Mouse (Mus musculus) megakaryocyte, adult 5-6 weeks (primary cell): ENCODE measurements around the gene Smap2. TPM values are rescaled to one million over a fixed set of nuclear protein-coding genes. Genes with fewer than 3 reads are reported as not detected.
A peak's percentile ranks its signal among the peaks of the same experiment; 100 is the strongest.

Experiments
- ATAC-seq: 2 replicates; pipeline ENCODE4 v1.8.0; 2016; ENCODE audit warnings: mild to moderate bottlenecking, inconsistent platforms; ENCODE audit not compliant: poor library complexity, severe bottlenecking
- total RNA-seq, 2 experiments: library from RNA; stranded (forward) in 1 of 2; stranded (reverse) in 1 of 2; fragments of 153-499, 151-499 nt in 1 of 2; fragments of 221-1000, 200-1000 nt in 1 of 2; gene quantifications; 2 replicates each; pipeline versions ENCODE4 v1.2.3 to v1.2.4; 2015 to 2017

Gene Smap2
- total RNA-seq, 2 experiments from 2014 or later = 37.2 to 95.9 TPM

DNA sequence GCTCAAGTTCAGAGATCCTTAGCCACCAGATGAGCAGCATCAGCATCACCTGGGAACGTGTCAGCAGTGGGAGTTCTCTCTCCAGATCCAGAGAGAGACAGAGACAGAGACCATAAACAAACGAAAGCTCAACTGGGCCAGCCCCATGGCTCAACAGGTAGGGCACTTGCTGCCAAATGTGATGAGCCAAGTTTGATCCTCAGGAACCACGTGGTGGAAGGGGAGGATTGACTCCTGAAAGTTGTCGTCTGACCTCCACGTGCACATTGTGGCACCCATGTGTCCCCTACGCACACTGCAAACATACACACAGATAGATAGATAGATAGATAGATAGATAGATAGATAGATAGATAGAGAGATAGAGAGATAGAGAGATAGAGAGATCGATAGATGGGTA is 6.4 kb upstream of the Smap2 start:
- ATAC-seq = no peak

DNA sequence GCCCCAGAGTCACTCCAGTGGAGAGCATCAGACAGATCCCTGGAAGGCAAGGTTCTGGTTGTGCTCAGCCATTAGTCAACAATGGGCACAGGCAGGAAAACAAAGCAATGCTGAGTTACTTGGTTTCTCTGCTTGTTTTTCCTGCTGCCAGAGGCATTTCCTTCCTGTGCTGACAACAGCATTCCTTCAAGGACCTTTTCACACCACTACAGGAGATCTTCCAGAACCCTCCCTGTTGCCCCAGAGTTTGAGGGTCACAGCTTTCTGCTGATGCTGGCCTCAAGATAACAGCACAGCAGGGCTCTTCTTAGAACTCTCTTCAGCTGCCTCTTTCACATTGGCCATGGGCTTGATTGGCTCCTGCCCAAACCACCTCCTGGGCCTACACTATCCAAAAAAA is 4.9 kb upstream of the Smap2 start:
- no peak for ATAC-seq

DNA sequence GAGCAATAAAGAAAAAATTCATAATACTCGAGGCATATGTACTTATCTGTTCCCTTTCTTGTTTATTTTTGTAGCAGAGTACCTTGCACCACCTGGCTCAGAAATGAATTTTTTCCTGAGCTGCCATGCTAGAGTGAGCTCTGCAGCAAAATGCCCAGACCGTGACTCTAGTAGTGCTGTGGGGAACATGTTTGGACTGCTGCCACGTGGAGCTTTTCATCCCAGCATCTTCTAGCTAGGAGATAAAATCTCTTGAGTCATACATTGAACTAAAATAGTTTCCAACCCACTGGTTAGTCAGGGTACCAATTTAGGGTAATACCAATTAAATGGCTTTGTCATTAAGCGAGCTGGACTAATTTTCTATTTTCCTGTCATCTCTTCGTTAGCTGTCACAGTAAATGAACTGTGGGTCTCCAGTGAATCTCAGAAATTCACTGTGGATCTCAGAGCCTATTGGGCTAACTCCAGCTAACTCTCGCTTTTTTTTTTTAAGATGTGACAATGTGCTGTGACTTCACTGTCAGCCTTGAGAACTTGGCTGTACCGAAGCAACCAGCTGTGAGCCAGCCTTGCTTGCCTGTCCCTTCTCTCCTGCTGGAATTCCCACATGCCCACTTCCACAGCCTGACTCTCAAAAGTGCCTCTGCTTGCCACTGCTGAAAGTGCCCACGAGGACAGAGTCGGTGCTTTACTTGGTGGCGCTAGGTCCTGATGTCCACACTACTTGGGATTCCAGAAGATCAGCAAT is 3.2 kb upstream of the Smap2 start:
- no peak for ATAC-seq

DNA sequence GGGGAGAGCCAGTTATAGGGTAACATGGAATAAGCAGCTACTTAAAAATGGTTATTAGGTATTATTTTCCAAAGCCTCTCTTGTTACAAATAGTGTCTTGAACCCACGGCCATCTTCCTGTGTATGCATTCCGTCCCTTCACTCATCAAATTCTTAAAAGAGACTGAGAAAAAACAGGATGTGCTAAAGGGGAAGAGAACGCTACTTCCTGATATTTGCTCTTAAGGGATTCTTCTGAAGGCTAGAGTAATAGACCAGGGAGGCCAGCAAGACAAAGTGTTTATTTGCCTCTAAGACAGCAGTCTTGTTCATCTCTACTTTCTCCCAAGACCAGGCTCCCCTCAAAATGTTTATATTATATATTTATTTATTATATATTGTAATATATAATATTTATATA is 1.2 kb upstream of the Smap2 start:
- no peak for ATAC-seq

DNA sequence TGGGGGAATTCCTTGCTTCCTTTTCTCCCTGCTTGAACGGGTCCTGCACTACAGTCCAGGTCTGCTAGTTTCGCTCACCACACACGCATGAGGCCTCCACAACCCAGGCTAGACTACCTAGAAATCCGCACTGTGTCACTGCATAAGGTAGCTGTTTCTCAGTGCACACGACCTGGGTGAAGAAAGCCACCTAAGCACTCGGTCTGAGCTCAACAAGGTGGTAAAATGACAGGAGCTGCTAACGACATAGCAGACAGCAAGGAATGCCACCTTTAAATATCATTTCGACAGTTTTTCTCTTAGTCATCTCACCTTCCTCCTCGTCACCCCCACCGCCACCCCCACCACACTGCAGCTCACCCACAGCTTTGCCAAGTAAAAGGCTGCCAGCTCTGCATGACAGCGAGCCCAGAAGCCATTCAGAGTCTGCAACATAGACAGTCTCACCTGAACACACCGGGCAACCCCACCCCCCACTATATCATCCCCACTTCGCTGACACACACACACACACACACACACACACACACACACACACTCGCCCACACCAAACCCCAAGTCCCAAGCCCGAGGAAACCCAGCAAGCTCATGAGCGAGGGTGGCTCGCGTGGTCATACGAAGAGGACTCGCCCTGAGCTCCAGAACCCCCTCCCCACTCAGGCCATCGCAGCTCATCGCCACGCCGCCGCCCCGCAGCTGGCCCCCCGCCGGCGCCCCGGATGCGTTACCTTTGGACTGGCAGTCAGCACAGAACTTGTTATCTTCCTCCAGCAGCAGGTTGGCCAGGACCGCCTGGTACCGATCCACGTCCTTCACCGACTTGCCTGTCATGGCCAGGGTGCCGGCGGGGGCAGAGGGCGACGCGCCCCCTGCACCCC is 787 bp downstream of the Smap2 start:
- ATAC-seq = peak; percentile 31

DNA sequence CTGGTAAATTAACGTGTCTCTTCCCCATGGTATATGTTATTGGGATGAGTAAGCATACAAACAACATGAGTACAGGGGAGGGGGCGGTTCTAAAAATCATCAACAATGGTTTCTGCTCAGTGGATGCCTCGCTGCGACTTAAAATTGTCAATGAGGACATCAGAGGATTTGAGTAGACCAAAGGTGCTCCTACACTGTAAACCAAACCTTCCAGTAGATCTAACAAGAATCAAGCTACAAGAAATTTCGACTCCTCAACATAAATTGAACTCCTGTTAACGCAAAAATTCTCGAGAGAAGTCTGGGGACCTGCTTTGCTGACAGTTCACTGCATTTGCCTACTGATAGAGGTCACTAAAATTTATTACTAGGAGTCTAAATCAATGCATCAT is 1.8 kb downstream of the Smap2 start:
- ATAC-seq = no peak

DNA sequence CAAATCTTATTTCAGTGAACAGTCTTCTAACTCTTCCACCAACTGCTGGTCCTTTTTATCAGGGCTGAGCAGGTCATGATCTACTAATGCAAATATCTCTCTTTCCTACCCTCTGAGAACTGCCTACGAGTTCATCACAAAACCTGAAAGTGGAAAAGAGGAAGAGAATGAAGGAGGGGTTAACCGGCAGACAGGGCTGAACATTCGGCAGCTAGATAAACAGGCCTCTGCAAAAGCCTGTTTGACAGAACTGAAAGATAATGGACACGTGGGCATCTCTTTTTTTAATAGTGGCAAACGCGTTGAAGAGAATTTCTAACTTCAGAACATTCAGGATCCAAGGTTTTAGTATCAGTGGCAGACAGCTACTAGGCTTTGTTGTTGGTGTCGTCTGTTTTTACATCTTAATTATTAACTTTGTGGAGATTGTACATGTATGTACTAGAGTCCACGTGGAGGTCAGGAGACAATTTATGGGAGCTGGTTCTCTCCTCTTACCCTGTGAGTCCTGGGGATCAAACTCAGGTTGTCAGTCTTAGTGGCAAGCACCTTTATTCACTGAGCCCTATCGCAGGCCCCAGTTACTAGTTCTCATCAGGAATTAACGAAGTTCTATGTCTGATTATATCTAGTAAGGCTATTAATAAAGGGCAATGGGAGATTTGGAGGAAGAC is 2.3 kb downstream of the Smap2 start:
- ATAC-seq = peak; percentile 54

DNA sequence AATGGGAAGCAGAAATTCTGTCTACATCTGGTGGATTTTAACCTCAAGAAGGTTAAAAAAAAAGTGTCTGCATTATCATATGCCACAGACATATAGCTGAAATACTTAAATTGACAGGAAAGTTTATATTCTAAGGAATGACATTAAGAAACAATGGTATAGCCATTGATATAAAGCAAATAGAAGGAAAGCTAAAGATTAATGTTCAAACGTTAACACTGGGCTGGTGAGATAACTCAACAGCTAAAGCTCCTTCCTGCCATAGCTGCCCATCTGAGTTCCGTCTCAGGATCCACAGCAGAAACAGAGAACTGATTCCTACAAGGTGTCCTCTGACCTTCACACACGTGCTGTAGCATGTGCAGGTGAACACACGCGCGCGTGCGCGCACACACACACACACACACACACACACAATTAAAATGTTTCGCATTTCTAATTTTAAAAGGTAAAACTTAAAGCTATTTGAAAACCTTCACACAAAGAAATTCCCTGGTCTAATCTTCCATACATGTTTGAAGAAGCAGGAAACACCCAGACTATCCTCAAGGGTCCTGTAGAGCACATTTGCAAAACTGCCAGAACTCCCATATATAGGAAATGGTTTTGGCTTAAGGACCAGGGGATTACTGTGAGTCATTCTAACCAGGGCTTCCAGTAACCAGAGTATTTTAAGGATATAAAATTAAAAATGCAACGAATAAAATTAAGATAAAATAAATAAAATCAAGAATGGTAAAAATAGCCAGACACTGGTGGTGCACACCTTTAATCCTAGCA is 6.1 kb downstream of the Smap2 start:
- no peak for ATAC-seq

DNA sequence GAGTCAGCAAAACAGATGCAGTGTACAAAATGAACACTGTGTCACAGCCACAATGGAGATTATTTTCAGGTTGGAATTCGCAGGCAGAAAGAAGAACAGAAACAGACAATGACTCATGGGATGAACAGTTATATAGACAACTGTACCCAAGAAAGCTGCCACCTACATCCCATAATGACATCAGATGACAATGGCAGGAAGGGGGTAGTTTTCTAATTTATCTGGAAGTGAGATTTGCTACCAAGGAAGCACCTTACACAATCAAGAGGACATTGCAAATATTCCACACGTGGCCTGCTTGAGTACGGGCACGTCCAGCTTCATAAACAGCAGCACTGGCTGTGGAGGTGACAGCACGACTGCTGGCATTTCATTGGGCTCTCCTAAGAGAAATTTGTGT is 7.9 kb downstream of the Smap2 start:
- peak; percentile 61 for ATAC-seq

DNA sequence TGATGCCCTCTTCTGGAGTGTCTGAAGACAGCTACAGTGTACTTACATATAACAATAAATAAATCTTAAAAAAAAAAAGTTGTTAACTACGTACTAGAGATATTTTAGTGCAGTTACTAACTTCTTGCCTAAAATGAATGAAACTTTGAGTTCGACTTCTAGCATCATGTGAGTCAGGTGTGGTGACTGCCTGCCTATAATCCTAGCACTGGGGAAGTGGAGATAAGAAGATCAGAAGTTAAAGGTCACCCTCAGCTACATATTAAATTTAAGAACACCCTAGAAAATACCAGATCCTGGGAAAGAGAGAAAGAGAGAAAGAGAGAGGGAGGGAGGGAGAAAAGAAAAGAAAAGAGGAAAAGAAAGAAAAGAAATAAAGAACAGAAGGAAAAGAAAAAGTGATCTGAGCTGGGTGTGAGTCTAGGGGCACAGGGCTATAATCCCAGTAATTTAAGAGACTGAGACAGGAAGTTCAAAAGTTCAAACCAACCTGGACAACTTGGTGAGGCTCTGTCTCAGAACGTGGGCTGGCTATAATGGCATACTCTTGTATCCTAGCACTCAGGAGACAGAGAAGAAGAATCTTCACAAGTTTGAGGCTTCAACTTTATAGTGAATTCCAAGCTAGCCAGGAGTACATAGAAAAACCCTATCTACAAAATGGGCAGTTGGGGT is 8.8 kb downstream of the Smap2 start:
- no peak for ATAC-seq

DNA sequence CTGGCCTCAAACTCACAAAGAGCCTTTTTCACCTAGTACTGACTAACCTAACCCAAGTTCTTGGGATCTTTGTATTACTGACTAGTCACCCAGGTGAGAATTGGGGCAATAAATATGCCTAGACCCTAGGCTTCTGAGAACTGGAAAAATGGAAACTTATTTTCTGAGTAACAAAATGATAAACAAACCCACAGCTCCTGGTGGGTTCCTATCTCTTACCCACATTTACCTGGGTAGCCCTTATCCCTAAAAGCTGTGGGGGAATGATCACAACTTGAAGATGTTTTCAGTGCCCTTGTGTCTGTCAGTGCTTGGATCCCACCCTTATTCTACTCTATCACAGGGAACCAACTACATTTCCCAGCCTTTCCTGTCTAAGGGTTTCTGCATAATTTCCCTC is 10.0 kb downstream of the Smap2 start:
- no peak for ATAC-seq

DNA sequence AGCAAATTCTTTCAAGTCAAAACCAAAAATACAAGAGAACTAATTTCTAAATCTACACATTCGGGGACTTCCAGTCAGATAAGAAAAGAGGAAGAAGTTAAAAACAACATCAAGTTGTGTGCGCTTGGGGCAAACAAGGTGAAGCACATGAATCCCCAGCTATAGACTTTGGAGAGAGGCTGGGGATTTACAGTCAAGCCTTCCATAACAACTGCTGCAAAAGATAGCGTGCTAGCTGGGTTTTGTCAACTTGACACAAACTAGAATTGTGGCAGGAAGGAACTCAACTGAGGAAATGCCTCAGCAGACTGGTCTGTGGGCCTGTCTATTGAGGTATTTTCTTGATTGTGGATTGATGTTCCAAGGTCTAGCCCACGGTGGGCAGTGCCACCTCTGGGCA is 12.4 kb downstream of the Smap2 start:
- ATAC-seq = peak; percentile 29; the same call in 1 of the 2 replicates

DNA sequence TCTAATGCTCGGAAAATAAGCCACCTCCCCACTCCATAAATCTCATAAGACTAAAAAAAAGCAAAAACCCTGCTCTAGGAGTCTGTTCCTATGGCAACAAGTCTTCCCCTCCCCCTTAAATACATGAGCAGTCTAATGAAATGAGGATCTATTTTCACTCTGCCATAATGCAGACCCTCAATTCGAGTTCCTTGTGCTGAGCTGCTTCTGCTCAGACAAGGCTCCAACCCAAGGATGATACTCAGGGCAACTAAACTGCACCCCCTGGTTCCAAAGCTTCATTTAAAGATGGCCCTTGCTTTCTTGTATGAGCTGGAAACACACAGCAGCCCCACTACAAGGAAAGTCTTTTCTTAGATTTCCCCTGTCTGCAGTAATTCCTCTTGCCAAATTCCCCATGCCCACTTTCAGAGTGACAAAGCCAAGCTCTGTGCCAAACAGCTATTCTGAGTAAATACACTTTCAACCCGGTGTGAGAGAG is 13.4 kb downstream of the Smap2 start:
- no peak for ATAC-seq

DNA sequence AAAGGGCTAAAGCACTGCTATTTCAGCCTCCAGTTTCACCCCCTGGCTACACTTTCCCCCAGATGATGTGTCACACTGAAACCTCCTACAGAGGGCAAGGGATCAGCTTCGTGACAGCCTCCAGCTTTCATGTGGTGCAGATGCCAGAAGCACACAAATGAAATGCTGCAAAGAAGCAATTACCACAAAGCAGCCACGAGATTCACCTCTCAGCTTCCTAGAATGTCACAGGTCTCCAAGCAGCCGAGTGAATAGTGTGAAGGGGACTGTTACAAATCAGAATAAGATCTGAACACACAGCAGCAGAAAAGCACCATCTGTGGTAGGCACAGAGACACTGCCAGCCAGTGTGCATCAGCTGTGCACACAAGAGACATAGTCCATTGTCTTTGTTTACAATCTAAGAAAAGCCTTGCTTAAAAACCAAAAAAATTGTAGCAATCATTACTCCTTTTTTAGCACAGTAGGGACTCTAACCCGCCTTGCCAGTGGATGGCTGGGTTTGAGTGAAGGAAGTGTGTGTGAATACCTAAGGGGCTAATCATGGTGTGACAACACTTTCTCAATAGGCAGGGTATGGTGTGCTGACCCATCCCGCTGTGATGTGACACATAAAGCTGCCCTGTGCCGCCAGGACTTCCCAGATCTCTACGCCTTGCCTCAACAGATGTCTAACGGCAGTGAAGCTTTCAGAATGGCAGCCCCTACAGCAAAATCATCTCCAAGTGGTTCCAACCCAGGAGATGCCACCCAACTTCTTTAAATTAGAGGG is 14.5 kb downstream of the Smap2 start:
- peak; percentile 44 for ATAC-seq

DNA sequence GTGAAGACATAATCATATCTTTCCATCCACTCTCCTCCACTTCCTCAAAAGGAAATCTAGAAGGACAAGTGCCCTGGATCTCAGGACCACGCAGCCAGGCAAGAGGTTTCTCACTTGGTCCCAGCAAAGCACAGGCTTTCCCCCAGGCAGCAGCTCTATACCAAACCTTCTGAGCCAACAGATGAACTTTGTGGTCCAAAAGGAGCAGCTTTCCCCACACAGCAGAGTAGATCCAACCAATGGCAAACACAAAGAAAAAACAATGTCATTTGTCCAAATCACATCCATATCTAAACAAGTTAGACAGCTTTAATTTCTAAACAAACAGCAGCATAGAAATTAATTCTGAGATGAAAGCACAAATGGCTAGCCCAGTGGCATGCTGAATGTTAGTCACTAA is 15.4 kb downstream of the Smap2 start:
- no peak for ATAC-seq

DNA sequence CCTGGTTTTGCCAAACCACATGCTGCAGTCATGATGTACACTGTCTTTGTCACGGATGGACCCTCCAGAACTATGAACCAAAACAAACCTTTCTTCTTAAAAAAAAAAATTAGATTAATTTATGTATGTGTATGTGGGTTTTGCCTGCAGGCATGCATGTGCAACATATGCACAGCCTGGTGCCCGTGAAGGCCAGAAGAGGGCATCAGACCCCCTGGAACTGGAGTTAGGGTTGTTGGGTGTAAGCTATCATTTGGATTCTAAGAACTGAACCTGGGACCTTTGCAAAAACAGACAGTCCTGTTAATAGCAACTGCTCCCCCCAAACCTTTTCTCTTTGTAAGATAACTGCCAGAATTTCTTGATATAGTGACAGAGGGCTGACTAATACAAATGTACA is 16.0 kb downstream of the Smap2 start:
- ATAC-seq = no peak

DNA sequence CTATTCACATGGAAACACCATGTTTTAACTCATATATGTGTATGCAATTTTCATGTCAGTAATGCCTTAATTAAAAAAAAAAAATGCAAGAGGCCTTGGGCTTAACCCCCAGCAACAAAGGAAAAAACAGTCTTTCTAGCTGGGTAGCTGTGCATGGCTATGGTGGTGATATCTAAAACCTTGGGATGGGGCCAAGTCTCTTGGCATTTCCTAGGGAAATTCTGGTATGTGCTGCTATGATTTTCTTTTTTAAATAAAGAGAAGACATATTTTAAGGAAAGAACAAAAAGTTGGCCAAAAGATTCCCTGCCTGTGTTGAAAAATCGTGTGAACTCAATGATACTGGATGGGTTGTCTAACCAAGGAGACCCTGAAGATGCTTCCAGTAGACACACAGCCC is 21.1 kb downstream of the Smap2 start:
- ATAC-seq = no peak

DNA sequence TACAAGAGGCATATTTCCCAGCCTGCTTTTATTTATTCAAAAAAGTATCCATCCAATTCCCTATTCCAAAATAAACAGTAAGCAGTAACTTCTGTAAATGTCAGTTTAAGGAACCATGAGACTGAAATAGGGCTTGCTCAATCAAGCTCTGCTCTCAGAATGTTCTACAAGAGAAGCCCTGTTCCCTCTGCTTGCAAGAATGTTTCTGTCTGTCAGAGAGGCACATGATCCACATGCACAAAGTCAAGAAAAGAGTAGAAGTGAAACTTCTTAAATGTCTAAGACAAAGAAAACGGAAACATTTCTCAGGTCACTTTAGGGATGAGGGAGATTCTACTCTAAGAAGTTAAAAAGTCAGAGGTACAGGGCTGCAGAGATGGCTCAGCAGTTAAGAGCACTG is 24.0 kb downstream of the Smap2 start:
- ATAC-seq = peak; percentile 95

DNA sequence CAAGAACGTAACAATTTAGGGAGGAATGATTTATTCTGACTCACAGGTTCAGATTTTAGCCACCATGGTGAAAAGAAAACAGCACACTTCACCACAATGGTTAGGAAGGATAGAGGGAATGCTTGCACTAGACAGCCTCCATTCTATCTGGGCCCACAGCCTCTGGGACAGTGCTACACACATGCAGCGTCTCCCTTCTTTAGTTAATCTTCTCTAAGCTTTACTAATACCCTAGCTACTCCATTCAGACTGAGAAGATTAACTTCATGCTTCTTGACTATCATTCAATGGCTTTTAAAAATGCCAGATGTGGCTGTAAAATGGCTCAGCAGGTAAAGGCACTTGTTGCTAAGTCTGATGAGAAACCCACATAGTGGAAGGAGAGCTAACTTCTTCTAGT is 24.8 kb downstream of the Smap2 start:
- no peak for ATAC-seq
